ENCODE assay signal across 8 mouse cellular contexts in genomic region chr1:57406187-57407151, GRCm38 (mm10). TPM values are rescaled to one million over a fixed set of nuclear protein-coding genes. Genes with fewer than 3 reads are reported as not detected.
DNase-seq lines count a peak whose midpoint lies in the region; ATAC-seq and TF ChIP-seq lines count a peak whose summit lies in the region.

TSS of gene Maip1 (plus strand) at chr1:57406328.
TSS of gene Tyw5 (minus strand) at chr1:57407101.

- WGBS in embryonic facial prominence, embryonic 12.5 days, result under 1% methylated on average over 72 of the region's 72 CpGs
- WGBS in heart, adult 2 months, result under 1% methylated on average over 72 of the region's 72 CpGs
- under 1% methylated on average over 72 of the region's 72 CpGs for WGBS in limb, embryonic 13.5 days
- WGBS in midbrain, embryonic 15.5 days, result under 1% methylated on average over 72 of the region's 72 CpGs

- peak; percentile 81 for DNase-seq in 3T3-L1 (ENCODE audit: low read depth, low spot score)
- peak; percentile 83 for DNase-seq in adrenal gland, postnatal 36 days
- DNase-seq in heart, adult 2 months, result peak; percentile 86 to 89
- DNase-seq in kidney, adult 8-10 months, result peak; percentile 72 to 82
- DNase-seq in spleen, adult 18-20 months, result peak; percentile 59 to 75

- no peaks in the 10 kb centered on the region for H3K27me3 ChIP-seq in embryonic facial prominence, embryonic 12.5 days
- H3K27me3 ChIP-seq in heart, adult 2 months (ENCODE audit: control insufficient read depth, insufficient read depth, low read length), result no peaks in the 10 kb centered on the region
- no peaks in the 10 kb centered on the region for H3K27me3 ChIP-seq in limb, embryonic 13.5 days
- H3K27me3 ChIP-seq in midbrain, embryonic 15.5 days (replicated peaks), result no peaks in the 10 kb centered on the region

- H3K9me3 ChIP-seq in embryonic facial prominence, embryonic 12.5 days, result no peaks in the 10 kb centered on the region
- H3K9me3 ChIP-seq in limb, embryonic 13.5 days, result no peaks in the 10 kb centered on the region
- H3K9me3 ChIP-seq in midbrain, embryonic 15.5 days, result no peaks in the 10 kb centered on the region

- H3K9ac ChIP-seq in embryonic facial prominence, embryonic 12.5 days, result peak within 1 kb of the TSS; percentile 83
- H3K9ac ChIP-seq in heart, adult 2 months (ENCODE audit: low read depth, low read length), result peak within 1 kb of the TSS; percentile 99
- peak within 1 kb of the TSS; percentile 91 for H3K9ac ChIP-seq in limb, embryonic 13.5 days
- peak within 1 kb of the TSS; percentile 90 for H3K9ac ChIP-seq in midbrain, embryonic 15.5 days

- no peak for TF ChIP-seq CTCF in heart, adult 2 months (IDR thresholded peaks at IDR 0.05)

- peaks cover 2% of the 10 kb centered on the region; the same call in 1 of the 2 replicates for H3K36me3 ChIP-seq in embryonic facial prominence, embryonic 12.5 days
- H3K36me3 ChIP-seq in heart, adult 2 months (ENCODE audit: control insufficient read depth, insufficient read depth, low read length), result peaks cover 19% of the 10 kb centered on the region
- H3K36me3 ChIP-seq in limb, embryonic 13.5 days, result peaks cover 2% of the 10 kb centered on the region; the same call in 1 of the 2 replicates
- no peaks in the 10 kb centered on the region for H3K36me3 ChIP-seq in midbrain, embryonic 15.5 days (replicated peaks)

- no peak for TF ChIP-seq EP300 in heart, adult 2 months (IDR thresholded peaks at IDR 0.05; ENCODE audit: insufficient read depth, low read depth, low read length)

- H3K27ac ChIP-seq in embryonic facial prominence, embryonic 12.5 days, result peak within 1 kb of the TSS; percentile 93
- H3K27ac ChIP-seq in heart, adult 2 months, result peak within 1 kb of the TSS; percentile 97
- H3K27ac ChIP-seq in limb, embryonic 13.5 days, result peak within 1 kb of the TSS; percentile 96
- peak within 1 kb of the TSS; percentile 97 for H3K27ac ChIP-seq in midbrain, embryonic 15.5 days

- peak; percentile 40; the same call in 1 of the 2 replicates for TF ChIP-seq POLR2A in heart, adult 2 months (IDR thresholded peaks at IDR 0.05; ENCODE audit: insufficient read depth, low read depth, low read length)

- intact Hi-C loops in heart, adult 2 months (cut with DNase I), result loop anchor here (1.0 kb wide), 1 partner anchor 29 kb away; the partner anchor contains the start of gene 1700066M21Rik

- H3K4me3 ChIP-seq in embryonic facial prominence, embryonic 12.5 days, result peak within 1 kb of the TSS; percentile 77
- H3K4me3 ChIP-seq in heart, adult 2 months, result peak within 1 kb of the TSS; percentile 76
- H3K4me3 ChIP-seq in limb, embryonic 13.5 days, result peak within 1 kb of the TSS; percentile 88
- peak within 1 kb of the TSS; percentile 90 for H3K4me3 ChIP-seq in midbrain, embryonic 15.5 days

- H3K4me2 ChIP-seq in embryonic facial prominence, embryonic 12.5 days (replicated peaks), result peak within 1 kb of the TSS; percentile 73
- H3K4me2 ChIP-seq in limb, embryonic 13.5 days (replicated peaks), result peak within 1 kb of the TSS; percentile 85
- H3K4me2 ChIP-seq in midbrain, embryonic 15.5 days, result peak within 1 kb of the TSS; percentile 74

- ATAC-seq in embryonic facial prominence, embryonic 12.5 days (ENCODE audit: insufficient number of reproducible peaks, insufficient read depth, low FRiP score, low TSS enrichment), result peak; percentile 75; the same call in 1 of the 2 replicates
- ATAC-seq in limb, embryonic 13.5 days (ENCODE audit: low FRiP score, low read depth), result peak; percentile 92
- peak; percentile 96 for ATAC-seq in midbrain, embryonic 15.5 days (replicated peaks)

- H3K4me1 ChIP-seq in embryonic facial prominence, embryonic 12.5 days, result peaks cover 24% of the 10 kb centered on the region
- H3K4me1 ChIP-seq in heart, adult 2 months (ENCODE audit: control insufficient read depth, insufficient read depth, low read length), result peaks cover 2% of the 10 kb centered on the region
- peaks cover 26% of the 10 kb centered on the region for H3K4me1 ChIP-seq in limb, embryonic 13.5 days
- H3K4me1 ChIP-seq in midbrain, embryonic 15.5 days, result peaks cover 38% of the 10 kb centered on the region

- H3K79me2 ChIP-seq in heart, adult 2 months (replicated peaks; ENCODE audit: control insufficient read depth, insufficient read depth, low read length), result peaks cover 4% of the 10 kb centered on the region

RNA-seq across cellular contexts. Expression of gene Maip1, which starts in this region (rescaled TPM):
- total RNA-seq in adrenal gland, postnatal 36 days (2021), result 10 to 100 TPM; 10.9 to 12.4 TPM
- polyA plus RNA-seq in embryonic facial prominence, embryonic 12.5 days (2016; fragmentation: Nextera tagmentation; extraction: Ambion mirVana), result 19.4 and 19.5 TPM in 2 replicates
- 10 to 100 TPM; 10.4 to 11.2 TPM for total RNA-seq in heart, adult 2 months (2021)
- 6.4 and 6.9 TPM in 2 replicates for polyA plus RNA-seq in heart, adult 2 months (2012; rRNA removed)
- polyA plus RNA-seq in limb, embryonic 13.5 days (2015; fragmentation: Nextera tagmentation; extraction: Ambion mirVana), result 19.1 and 20.6 TPM in 2 replicates
- 17.1 and 17.5 TPM in 2 replicates for polyA plus RNA-seq in midbrain, embryonic 15.5 days (2015; fragmentation: Nextera tagmentation; extraction: Ambion mirVana)

RNA-seq across cellular contexts. Expression of gene Tyw5, which starts in this region (rescaled TPM):
- total RNA-seq in adrenal gland, postnatal 36 days (2021), result 10 to 100 TPM; 18.1 to 18.3 TPM
- 26.9 and 33.4 TPM in 2 replicates for polyA plus RNA-seq in embryonic facial prominence, embryonic 12.5 days (2016; fragmentation: Nextera tagmentation; extraction: Ambion mirVana)
- total RNA-seq in heart, adult 2 months (2021), result 1 to 10 TPM; 5.7 to 5.9 TPM
- 2.7 and 7.4 TPM in 2 replicates for polyA plus RNA-seq in heart, adult 2 months (2012; rRNA removed)
- 32.6 and 33.0 TPM in 2 replicates for polyA plus RNA-seq in limb, embryonic 13.5 days (2015; fragmentation: Nextera tagmentation; extraction: Ambion mirVana)
- 21.0 and 22.8 TPM in 2 replicates for polyA plus RNA-seq in midbrain, embryonic 15.5 days (2015; fragmentation: Nextera tagmentation; extraction: Ambion mirVana)

Comparison
In these comparisons a context has a peak if more than half of its experiments do, and no peak if none do; other contexts are left out.
1. Peak in every context shown above with its lines: DNase-seq, ATAC-seq, H3K4me3 ChIP-seq and H3K27ac ChIP-seq.